Mouse (Mus musculus): ENCODE measurements around the gene Pbld1. TPM values are rescaled to one million over a fixed set of nuclear protein-coding genes. Genes with fewer than 3 reads are reported as not detected.
A peak's percentile ranks its signal among the peaks of the same experiment; 100 is the strongest.

Gene Pbld1
- total RNA-seq, 2 experiments from 2014 or later: 2.3 to 4.4 TPM

GRCm38 (mm10) chr10:63092616-63093550 is 32.9 kb downstream of the Pbld1 start:
- no peak for DNase-seq

GRCm38 (mm10) chr10:63096757-63097156 is 36.8 kb downstream of the Pbld1 start:
- no peak for DNase-seq

GRCm38 (mm10) chr10:63098191-63098590 is 38.2 kb downstream of the Pbld1 start:
- DNase-seq: no peak

DNA sequence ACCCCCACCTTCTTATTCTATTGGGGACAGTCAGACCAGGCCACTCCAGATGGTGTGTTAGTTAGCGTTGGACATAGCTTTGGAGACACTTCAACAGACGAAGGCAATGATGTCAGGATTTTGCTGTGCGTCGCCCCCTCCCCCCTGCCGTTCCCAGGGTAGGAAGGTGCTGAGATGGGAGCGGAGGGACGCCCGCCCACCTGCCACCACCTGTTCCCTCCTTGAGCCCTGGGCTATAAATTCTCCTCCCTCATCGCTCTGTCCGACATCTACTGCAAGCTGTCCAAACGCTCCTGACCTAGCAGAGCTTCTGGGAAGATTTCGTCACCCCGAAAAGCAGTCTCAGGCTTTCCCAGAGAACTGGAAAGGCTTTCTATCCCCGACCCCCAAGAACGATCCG is 39.6 kb downstream of the Pbld1 start, which contains the start of gene Atoh7:
Atoh7 (plus strand) TSS at position 131 of the 400 bp plus-strand sequence.
- DNase-seq: no peak

- DNase-seq: peak; percentile 62 to 64
These were observed 40.1 kb downstream of the Pbld1 start for GRCm38 (mm10) chr10:63099941-63100562.

DNA sequence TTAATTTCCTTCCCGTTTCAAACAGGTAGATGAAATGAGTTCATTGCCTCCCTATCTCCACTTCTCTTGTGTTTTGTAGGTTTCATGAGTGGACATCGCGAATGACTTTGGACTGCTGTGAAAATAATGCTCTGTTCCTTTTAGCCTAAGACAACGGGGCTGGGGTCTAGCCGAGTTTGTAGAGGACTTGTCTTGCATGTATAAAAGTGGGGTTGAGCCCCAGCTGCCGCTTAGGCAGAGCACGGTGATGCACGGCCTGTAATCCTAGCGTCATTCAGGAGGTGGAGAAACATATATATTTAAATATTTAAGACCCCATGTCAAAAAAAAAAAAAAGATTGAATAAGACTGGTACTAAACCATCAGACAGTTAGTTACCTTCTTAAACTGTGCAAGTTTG is 40.7 kb downstream of the Pbld1 start:
- no peak for DNase-seq

DNA sequence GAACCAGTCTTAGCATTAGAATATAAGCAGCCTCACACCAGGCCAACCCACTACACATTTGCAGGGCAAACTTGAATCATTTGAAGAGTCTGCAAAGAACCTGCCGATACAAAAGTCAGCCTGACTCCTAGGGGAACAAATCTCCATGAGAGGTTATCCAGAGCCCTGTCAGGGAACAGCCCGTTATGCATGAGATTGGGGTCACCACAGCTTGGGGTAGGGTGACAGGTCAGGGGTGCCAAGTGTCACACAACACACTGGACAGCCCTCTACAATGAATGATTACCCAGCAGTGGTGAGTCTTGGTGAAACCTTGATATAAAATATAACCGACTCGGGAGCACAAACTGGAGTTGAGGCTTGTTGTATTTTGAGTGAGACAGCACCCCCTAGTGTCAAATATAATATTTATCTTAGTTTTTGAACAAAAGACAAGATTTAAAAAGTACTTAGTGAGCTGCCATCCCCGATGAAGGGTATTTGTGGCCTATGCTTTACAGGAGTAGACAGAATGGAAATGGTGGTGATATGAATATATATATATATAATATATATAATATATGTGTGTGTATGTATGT is 53.2 kb downstream of the Pbld1 start:
- no peak for DNase-seq

GRCm38 (mm10) chr10:63113716-63114360 is 53.9 kb downstream of the Pbld1 start:
- no peak for DNase-seq

GRCm38 (mm10) chr10:63115881-63116280 is 55.9 kb downstream of the Pbld1 start:
- DNase-seq: no peak

DNA sequence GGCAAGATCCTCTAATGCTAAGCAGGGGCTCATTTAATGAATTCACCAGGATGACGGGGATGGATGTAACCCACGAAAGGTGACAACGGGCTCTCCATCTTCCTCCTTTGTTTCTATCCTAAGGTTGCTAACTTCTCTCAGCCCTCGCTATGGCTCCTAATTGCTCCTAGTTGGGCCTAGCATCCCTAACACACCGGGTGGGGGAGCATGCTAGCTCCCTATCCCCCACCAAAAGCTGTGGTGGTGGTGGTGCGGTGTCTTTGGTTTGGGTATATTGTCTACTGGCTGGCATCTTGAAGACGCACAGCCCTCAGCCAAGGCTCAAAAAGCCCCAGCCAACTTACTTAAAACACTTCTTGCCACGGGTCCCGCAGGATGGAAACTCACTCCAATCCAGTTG is 56.4 kb downstream of the Pbld1 start:
- DNase-seq: no peak

- DNase-seq: no peak
These were observed 57.6 kb downstream of the Pbld1 start for GRCm38 (mm10) chr10:63117583-63117982.

DNA sequence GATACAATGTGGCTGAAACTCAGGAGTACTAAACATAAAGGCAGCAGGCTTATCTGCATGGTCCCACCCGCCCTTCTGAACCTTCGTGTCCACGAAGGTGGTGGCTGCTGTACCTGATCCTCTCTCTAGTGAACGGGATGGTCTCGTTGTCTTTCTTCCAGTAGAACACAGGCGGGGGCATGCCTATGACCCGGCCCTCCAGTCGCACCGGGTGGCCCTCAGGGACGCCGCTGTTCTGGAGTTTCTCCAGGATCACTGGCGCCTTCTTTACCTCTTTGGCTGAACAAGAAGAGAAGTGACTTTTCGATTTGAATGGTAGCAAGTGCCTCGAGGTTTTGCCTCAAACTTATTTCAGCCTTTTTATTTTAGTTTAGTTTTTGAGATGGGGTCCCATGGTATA is 60.0 kb downstream of the Pbld1 start:
- DNase-seq: no peak

- DNase-seq: no peak
These were observed 62.0 kb downstream of the Pbld1 start for GRCm38 (mm10) chr10:63121961-63122360.

DNA sequence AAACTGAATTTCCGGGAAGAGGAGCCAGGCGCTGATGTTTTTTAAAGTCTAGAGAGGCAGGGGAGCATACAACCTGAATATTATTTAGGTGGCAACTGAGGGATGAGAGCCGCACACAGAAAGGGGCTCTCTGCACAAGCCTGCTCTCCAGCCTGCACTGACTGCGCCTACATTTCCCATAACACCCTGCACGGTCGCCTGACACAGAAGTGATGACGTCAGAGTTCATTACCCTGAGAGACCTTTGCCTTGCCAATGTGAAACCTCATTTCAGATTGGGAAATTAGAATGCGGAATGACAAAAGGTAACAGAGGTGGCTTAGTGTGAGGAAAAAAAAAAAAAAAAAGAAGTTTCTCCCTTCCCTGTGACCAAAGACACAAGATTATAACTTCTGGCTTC is 62.6 kb downstream of the Pbld1 start:
- DNase-seq: peak; percentile 53 to 62

- no peak for DNase-seq
These were observed 63.2 kb downstream of the Pbld1 start for GRCm38 (mm10) chr10:63123141-63123540.

DNA sequence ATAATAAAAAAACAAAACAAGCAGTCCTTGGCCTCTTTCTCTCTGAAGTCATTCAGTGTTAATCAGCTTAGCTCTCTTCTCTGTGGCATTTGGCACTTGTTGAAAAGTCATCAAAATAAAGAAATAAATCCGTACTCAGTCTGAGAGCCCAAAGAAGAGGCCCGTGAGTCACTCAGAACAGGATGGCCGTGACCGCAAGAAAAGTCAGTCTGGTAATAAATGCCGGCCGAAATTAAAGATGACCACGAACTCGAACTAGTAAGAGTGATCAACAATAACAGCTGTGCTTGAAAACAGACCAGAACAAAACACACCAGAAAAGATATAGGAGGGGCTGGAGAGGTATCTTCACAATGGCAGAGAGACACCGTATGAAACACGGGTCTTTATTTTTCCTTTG is 64.1 kb downstream of the Pbld1 start:
- DNase-seq: peak; percentile 53 to 56

- DNase-seq: peak in 1 of 2 experiments; percentile 17
These were observed 65.4 kb downstream of the Pbld1 start for GRCm38 (mm10) chr10:63125343-63125742.

- no peak for DNase-seq
These were observed 66.2 kb downstream of the Pbld1 start for GRCm38 (mm10) chr10:63126116-63126515.

DNA sequence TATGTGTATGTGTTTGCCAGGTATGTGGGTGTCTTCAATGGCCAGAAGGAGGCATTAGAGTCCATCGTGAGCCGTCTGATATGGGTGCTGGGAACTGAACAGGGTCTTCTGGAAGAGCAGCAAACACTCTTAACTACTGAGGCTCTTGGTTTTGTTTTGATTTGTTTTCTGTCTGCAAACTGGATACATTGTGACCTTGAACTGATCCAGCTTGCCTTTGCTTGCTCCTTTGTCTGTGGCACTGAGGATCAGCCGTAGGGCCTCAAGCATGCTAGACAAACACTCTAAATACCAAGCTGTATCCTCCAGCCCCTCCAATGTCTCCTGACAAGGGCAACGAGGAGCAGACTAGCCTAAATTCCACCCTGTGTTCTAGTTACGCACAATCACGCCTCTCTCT is 67.2 kb downstream of the Pbld1 start:
- no peak for DNase-seq
